Mouse (Mus musculus) kidney, embryonic 16.5 days (tissue): ENCODE measurements at regions not wholly inside any gene's neighbourhood (a gene's known extent, or its start where the extent isn't known, plus 50 kb on each side); places are given as distances from the start of the nearest gene placed in this dataset.

ENCODE experiments used
- ATAC-seq: fragments of 200-750 bp; cut with Nextera tagmentation; 2 replicates; pipeline ENCODE4 v1.8.0; 2017; ENCODE audit warnings: moderate TSS enrichment; ENCODE audit not compliant: low FRiP score, low TSS enrichment
- H3K27ac ChIP-seq: fragments of 300-500 bp; sonication (generic); 2 replicates; pipeline ENCODE4 v1.5.1; 2014; ENCODE audit warnings: low read length
- H3K27me3 ChIP-seq: fragments of 300-500 bp; sonication (generic); 2 replicates; pipeline ENCODE4 v1.6.1; 2014; ENCODE audit warnings: low read length, control low read depth, mixed read lengths; ENCODE audit not compliant: insufficient read depth
- H3K36me3 ChIP-seq: fragments of 300-500 bp; sonication (generic); 2 replicates; pipeline ENCODE4 v1.6.1; 2014; ENCODE audit warnings: low read length, control low read depth, mixed read lengths; ENCODE audit not compliant: insufficient read depth
- H3K4me1 ChIP-seq: fragments of 300-500 bp; sonication (generic); 2 replicates; pipeline ENCODE4 v1.6.1; 2014; ENCODE audit warnings: low read length, control low read depth, mixed read lengths; ENCODE audit not compliant: insufficient read depth
- H3K4me2 ChIP-seq: fragments of 300-500 bp; sonication (generic); replicated peaks from 2 replicates; pipeline ENCODE4 v1.6.1; 2014; ENCODE audit warnings: low read depth, low read length
- H3K4me3 ChIP-seq: fragments of 300-500 bp; sonication (generic); 2 replicates; pipeline ENCODE4 v1.5.1; 2014; ENCODE audit warnings: mild to moderate bottlenecking, low read length
- H3K9ac ChIP-seq: fragments of 300-500 bp; sonication (generic); replicated peaks from 2 replicates; pipeline ENCODE4 v1.6.1; 2014; ENCODE audit warnings: low read length
- H3K9me3 ChIP-seq: fragments of 300-500 bp; sonication (generic); 2 replicates; pipeline ENCODE4 v1.6.1; 2016; ENCODE audit warnings: low read length, control low read depth
- WGBS: fragments of 180-500 bp; shearing (Covaris S2); extraction: QIAGEN DNeasy Blood & Tissue Kit; methylation state at CpG from one replicate; pipeline ENCODE4 v1.1.7; 2014; 5-methylcytosine and 5-hydroxymethylcytosine counted together

- no peak overlapping the region for H3K27ac ChIP-seq
- WGBS, result 42% methylated on average over 3 of the region's 3 CpGs
- peaks cover 4% of the 10 kb centered on the region for H3K4me1 ChIP-seq
- H3K4me2 ChIP-seq, result no peak overlapping the region
- ATAC-seq, result no peak
- H3K36me3 ChIP-seq, result no peaks in the 10 kb centered on the region
- no peaks in the 10 kb centered on the region for H3K27me3 ChIP-seq
- H3K9ac ChIP-seq, result no peak overlapping the region
- H3K4me3 ChIP-seq, result no peak overlapping the region
- no peaks in the 10 kb centered on the region for H3K9me3 ChIP-seq
Measured at GRCm38 (mm10) chr4:33668431-33668830, 256.0 kb upstream of the Cnr1 start.

- H3K4me2 ChIP-seq, result no peak overlapping the region
- no peak overlapping the region for H3K4me3 ChIP-seq
- WGBS, result no CpG with 5 or more reads among the region's 5 CpGs
- no peak overlapping the region for H3K27ac ChIP-seq
- no peaks in the 10 kb centered on the region for H3K27me3 ChIP-seq
- H3K4me1 ChIP-seq, result no peaks in the 10 kb centered on the region
- no peaks in the 10 kb centered on the region for H3K9me3 ChIP-seq
- ATAC-seq, result no peak
- no peak overlapping the region for H3K9ac ChIP-seq
- no peaks in the 10 kb centered on the region for H3K36me3 ChIP-seq
Measured at GRCm38 (mm10) chr4:33675044-33675443, 249.3 kb upstream of the Cnr1 start.

DNA sequence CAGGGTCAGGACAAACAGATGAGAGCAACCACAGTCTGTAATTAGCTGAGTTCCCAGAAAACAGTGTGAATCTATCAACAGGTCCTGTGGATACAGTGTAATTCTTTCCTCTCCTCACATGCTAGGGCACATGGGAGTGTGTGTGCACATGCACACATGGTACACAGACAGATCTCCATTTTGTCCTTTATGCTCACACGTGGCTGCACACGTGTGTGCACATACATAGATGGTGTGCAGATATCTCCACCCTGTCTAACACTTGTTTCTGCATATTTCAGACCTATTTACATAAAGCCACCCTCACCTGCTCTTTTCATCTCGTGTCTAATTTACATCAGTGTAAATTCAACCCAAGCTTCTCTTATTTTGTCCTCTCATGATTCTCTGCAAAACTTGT is 245.0 kb upstream of the Cnr1 start:
- 90% methylated on average over 3 of the region's 3 CpGs for WGBS
- Histone ChIP-seq H3K36me3 (no peaks in the 10 kb centered on the region), H3K9me3 (no peaks in the 10 kb centered on the region), H3K4me1 (no peaks in the 10 kb centered on the region), H3K27me3 (no peaks in the 10 kb centered on the region), H3K9ac (no peak overlapping the region), H3K4me3 (no peak overlapping the region), H3K27ac (no peak overlapping the region), H3K4me2 (no peak overlapping the region)
- ATAC-seq, result no peak

GRCm38 (mm10) chr4:33686135-33686534 is 238.3 kb upstream of the Cnr1 start:
- Histone ChIP-seq H3K9me3 (no peaks in the 10 kb centered on the region), H3K4me1 (peaks cover 4% of the 10 kb centered on the region; the same call in 1 of the 2 replicates), H3K4me2 (no peak overlapping the region), H3K4me3 (no peak overlapping the region), H3K27ac (no peak overlapping the region), H3K27me3 (no peaks in the 10 kb centered on the region), H3K36me3 (no peaks in the 10 kb centered on the region), H3K9ac (no peak overlapping the region)
- no peak for ATAC-seq
- WGBS, result 49% methylated on average over 8 of the region's 8 CpGs

DNA sequence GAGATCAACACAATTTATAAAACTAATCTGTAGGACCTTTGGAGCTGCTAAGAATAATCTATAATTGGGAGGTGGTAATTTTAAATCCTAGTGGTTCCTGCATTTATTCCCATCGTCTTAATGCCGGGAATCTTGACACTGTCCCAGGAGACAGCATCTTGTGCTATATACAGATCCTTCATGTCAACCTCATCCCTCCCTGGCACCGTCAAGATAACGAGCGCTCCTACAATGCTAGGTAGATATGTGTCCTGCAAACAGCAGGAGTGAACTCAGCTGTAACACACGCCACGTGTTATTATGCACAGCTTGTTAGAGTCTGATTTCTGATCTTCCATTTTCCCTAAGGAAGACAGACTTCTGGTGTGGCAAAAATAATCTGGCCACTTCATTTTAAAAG is 237.0 kb upstream of the Cnr1 start:
- Histone ChIP-seq H3K4me2 (no peak overlapping the region), H3K9ac (no peak overlapping the region), H3K4me3 (no peak overlapping the region), H3K4me1 (peaks cover 4% of the 10 kb centered on the region; the same call in 1 of the 2 replicates), H3K27ac (no peak overlapping the region), H3K9me3 (no peaks in the 10 kb centered on the region), H3K36me3 (no peaks in the 10 kb centered on the region), H3K27me3 (no peaks in the 10 kb centered on the region)
- WGBS, result 70% methylated on average over 7 of the region's 7 CpGs
- ATAC-seq, result no peak

GRCm38 (mm10) chr4:33693441-33693840 is 231.0 kb upstream of the Cnr1 start:
- Histone ChIP-seq H3K4me2 (no peak overlapping the region), H3K9me3 (no peaks in the 10 kb centered on the region), H3K27ac (no peak overlapping the region), H3K36me3 (no peaks in the 10 kb centered on the region), H3K4me1 (no peaks in the 10 kb centered on the region), H3K4me3 (no peak overlapping the region), H3K9ac (no peak overlapping the region), H3K27me3 (no peaks in the 10 kb centered on the region)
- no peak for ATAC-seq
- WGBS, result 89% methylated on average over 4 of the region's 4 CpGs

DNA sequence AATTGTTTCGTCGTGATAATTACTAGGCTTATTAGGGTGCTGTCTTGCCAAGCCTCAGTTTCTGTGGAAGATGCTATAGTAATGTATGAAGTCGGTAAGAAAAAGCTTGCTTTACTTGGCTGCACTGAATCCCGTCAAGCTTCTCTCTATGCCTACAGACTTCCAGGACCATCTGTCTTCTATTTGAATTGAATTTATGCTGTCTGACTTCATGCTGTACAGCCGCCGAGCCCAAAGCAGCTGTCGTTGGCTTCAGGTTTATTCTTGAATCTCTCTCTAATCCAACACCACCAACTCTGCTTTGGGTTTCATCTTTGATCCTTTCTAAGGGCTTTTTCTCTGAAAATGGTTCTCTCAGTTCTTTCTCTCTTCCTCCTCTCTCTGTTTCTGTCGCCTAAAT is 227.4 kb upstream of the Cnr1 start:
- Histone ChIP-seq H3K27me3 (no peaks in the 10 kb centered on the region), H3K9ac (no peak overlapping the region), H3K4me3 (no peak overlapping the region), H3K9me3 (no peaks in the 10 kb centered on the region), H3K4me2 (no peak overlapping the region), H3K27ac (no peak overlapping the region), H3K36me3 (no peaks in the 10 kb centered on the region), H3K4me1 (no peaks in the 10 kb centered on the region)
- no peak for ATAC-seq
- 83% methylated on average over 8 of the region's 8 CpGs for WGBS

GRCm38 (mm10) chr4:33702028-33702666 is 222.2 kb upstream of the Cnr1 start:
- Histone ChIP-seq H3K9ac (no peak overlapping the region), H3K27ac (no peak overlapping the region), H3K9me3 (peaks cover 11% of the 10 kb centered on the region; the same call in 1 of the 2 replicates), H3K4me2 (no peak overlapping the region), H3K4me1 (no peaks in the 10 kb centered on the region), H3K4me3 (no peak overlapping the region), H3K36me3 (no peaks in the 10 kb centered on the region), H3K27me3 (no peaks in the 10 kb centered on the region)
- ATAC-seq, result no peak
- 77% methylated on average over 7 of the region's 7 CpGs for WGBS

DNA sequence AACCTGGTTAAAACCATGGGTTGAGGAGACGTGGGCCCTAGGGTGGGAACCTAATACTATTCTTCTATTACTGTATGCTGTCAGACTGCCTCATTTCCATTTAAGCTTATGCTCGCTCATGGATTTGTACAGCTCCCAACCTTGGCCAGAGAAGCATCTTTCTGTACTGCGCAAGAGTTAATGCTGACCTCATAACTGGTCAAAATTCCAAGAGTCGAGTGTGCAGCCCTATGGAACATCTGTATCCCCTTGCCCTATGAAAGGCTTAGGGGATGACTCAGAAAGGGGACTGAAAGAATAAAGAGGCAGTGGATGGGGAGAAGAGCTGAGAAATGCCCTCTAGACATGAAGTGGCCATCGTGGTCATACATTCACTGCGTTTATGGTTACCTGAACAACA is 218.7 kb upstream of the Cnr1 start:
- H3K9me3 ChIP-seq, result peaks cover 11% of the 10 kb centered on the region; the same call in 1 of the 2 replicates
- H3K9ac ChIP-seq, result no peak overlapping the region
- H3K27ac ChIP-seq, result no peak overlapping the region
- no peaks in the 10 kb centered on the region for H3K4me1 ChIP-seq
- H3K4me3 ChIP-seq, result no peak overlapping the region
- no peaks in the 10 kb centered on the region for H3K27me3 ChIP-seq
- H3K4me2 ChIP-seq, result no peak overlapping the region
- no peak for ATAC-seq
- WGBS, result 90% methylated on average over 6 of the region's 6 CpGs
- no peaks in the 10 kb centered on the region for H3K36me3 ChIP-seq

DNA sequence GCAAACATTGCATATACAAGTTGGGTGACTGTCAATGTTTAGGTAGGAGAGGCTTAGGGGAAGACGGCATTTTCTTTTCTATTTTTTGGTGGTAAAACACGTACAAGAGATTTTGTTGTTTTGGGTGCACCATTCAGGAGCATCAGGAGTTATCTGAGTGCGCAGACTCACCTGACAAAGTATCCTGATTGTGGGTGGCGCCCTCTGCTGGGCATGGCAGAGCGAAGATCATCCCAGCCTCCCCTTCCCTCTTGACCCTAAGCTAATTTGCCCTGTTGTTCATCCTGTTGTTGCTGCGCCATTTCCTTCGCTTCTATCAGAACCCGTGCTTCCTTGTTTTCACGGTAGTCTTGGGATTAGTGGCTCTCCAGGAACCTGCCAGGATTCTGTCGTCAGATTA is 217.6 kb upstream of the Cnr1 start:
- H3K4me1 ChIP-seq, result no peaks in the 10 kb centered on the region
- no peak overlapping the region for H3K27ac ChIP-seq
- peaks cover 11% of the 10 kb centered on the region; the same call in 1 of the 2 replicates for H3K9me3 ChIP-seq
- no peak overlapping the region for H3K9ac ChIP-seq
- H3K36me3 ChIP-seq, result no peaks in the 10 kb centered on the region
- H3K4me3 ChIP-seq, result no peak overlapping the region
- no peak for ATAC-seq
- H3K27me3 ChIP-seq, result no peaks in the 10 kb centered on the region
- 56% methylated on average over 10 of the region's 10 CpGs for WGBS
- no peak overlapping the region for H3K4me2 ChIP-seq
